Mouse (Mus musculus) midbrain, embryonic 15.5 days (tissue): ENCODE measurements around the gene Zfp691. TPM values are rescaled to one million over a fixed set of nuclear protein-coding genes. Genes with fewer than 3 reads are reported as not detected.

Source experiments
- ATAC-seq: fragments of 200-750 bp; cut with Nextera tagmentation; replicated peaks from 2 replicates; pipeline ENCODE4 v1.8.0; 2017; ENCODE audit warnings: moderate TSS enrichment
- H3K27ac ChIP-seq: fragments of 300-500 bp; sonication (generic); 2 replicates; pipeline ENCODE4 v1.5.1; 2015; ENCODE audit warnings: mild to moderate bottlenecking, inconsistent platforms
- H3K27me3 ChIP-seq: fragments of 300-500 bp; sonication (generic); replicated peaks from 2 replicates; pipeline ENCODE4 v1.6.1; 2015; ENCODE audit warnings: inconsistent platforms
- H3K36me3 ChIP-seq: fragments of 300-500 bp; sonication (generic); replicated peaks from 2 replicates; pipeline ENCODE4 v1.6.1; 2015; ENCODE audit warnings: inconsistent platforms
- H3K4me1 ChIP-seq: fragments of 300-500 bp; sonication (generic); 2 replicates; pipeline ENCODE4 v1.6.1; 2015; ENCODE audit warnings: inconsistent platforms
- H3K4me2 ChIP-seq: fragments of 300-500 bp; sonication (generic); 2 replicates; pipeline ENCODE4 v1.6.1; 2015; ENCODE audit warnings: inconsistent platforms, mild to moderate bottlenecking, moderate library complexity
- H3K4me3 ChIP-seq: fragments of 300-500 bp; sonication (generic); 2 replicates; pipeline ENCODE4 v1.5.1; 2015; ENCODE audit warnings: mild to moderate bottlenecking, inconsistent platforms
- H3K9ac ChIP-seq: fragments of 300-500 bp; sonication (generic); 2 replicates; pipeline ENCODE4 v1.6.1; 2015; ENCODE audit warnings: mild to moderate bottlenecking, inconsistent platforms
- H3K9me3 ChIP-seq: fragments of 300-500 bp; sonication (generic); 2 replicates; pipeline ENCODE4 v1.6.1; 2016; ENCODE audit warnings: inconsistent platforms
- WGBS: fragments of 180-500 bp; shearing (Covaris S2); methylation state at CpG from one replicate; pipeline ENCODE4 v1.1.7; 2015; ENCODE audit warnings: mixed read lengths; 5-methylcytosine and 5-hydroxymethylcytosine counted together
- polyA plus RNA-seq: library from polyadenylated mRNA; unstranded; fragments of >200 nt; fragmentation: Nextera tagmentation; extraction: Ambion mirVana; gene quantifications from 2 replicates; pipeline ENCODE4 v1.2.1, GENCODE M21; 2015

The Zfp691 gene
- 7.1 and 7.7 TPM in 2 replicates for polyA plus RNA-seq

DNA sequence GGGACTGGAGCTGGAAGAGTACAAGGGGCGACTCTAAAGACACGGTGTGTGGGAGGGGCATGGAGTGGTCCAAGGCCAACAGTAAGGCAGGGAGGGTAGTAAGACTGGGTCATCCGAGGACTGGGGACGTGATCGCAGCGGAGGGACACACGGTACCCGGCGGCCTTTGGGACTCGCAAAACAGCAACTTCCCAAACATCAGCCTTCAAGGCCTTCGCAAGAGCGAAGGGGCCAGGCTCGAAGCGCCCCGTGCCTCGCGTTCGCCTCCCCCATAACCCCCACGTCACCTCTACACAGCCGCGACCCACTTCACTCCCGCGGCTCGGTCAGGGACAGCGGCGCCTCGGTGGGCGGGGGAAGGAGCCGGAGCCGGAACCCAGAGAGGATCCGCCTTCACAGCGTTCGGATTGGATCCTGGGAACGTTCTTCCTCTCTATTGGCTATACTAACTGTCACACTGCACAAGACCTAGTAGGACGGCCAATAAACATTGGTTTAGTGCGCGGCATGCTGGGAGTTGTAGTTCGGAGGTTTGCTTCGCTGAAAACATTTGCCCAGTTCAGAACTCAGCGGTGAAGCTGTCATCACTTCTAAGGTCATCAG, at the start of gene Zfp691:
Gene Zfp691 (minus strand): TSS at position 345 of the 603 bp plus-strand sequence.
- under 1% methylated on average over 40 of the region's 40 CpGs for WGBS
- Histone ChIP-seq H3K36me3 (no peaks in the 10 kb centered on the region), H3K9me3 (no peaks in the 10 kb centered on the region), H3K4me2 (peak within 1 kb of the TSS; percentile 79), H3K4me3 (peak within 1 kb of the TSS; percentile 93), H3K9ac (peak within 1 kb of the TSS; percentile 71), H3K27me3 (no peaks in the 10 kb centered on the region), H3K27ac (peak within 1 kb of the TSS; percentile 77), H3K4me1 (peaks cover 20% of the 10 kb centered on the region)
- peak; percentile 100 for ATAC-seq

GRCm38 (mm10) chr4:119223696-119224095, 49.7 kb upstream of the Zfp691 start:
- H3K9ac ChIP-seq: no peak overlapping the region
- H3K4me2 ChIP-seq: no peak overlapping the region
- H3K4me1 ChIP-seq: no peaks in the 10 kb centered on the region
- H3K9me3 ChIP-seq: no peaks in the 10 kb centered on the region
- ATAC-seq: no peak
- no peaks in the 10 kb centered on the region for H3K27me3 ChIP-seq
- peaks cover 13% of the 10 kb centered on the region for H3K36me3 ChIP-seq
- no peak overlapping the region for H3K4me3 ChIP-seq
- WGBS: 83% methylated on average over 1 of the region's 1 CpGs
- no peak overlapping the region for H3K27ac ChIP-seq

DNA sequence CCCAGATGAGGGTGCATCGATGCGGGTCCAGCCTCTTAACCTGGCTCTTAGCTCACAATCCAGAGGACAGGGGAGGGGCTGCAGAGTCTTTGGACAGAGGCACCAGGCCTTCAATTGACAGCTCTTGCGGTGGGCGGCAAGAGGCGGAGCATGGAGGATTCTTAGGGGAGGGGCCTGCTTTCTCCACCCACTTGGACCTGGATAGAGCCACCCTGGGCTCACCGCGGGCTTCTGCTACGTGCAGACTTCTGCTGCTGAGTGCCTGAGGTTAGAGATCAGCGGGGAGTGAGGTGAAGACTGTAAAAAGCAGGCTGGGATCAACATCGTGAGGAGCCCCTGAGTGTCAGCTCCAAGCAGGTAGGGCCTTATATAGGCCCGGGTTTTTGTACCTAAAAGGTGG, 44.2 kb upstream of the Zfp691 start, which contains the start of gene Tmem269:
Gene Tmem269 (minus strand): TSS at position 49 of the 400 bp plus-strand sequence.
- peak; percentile 16; the same call in 1 of the 2 replicates for ATAC-seq
- H3K27ac ChIP-seq: no peak within 1 kb of the TSS
- 8% methylated on average over 11 of the region's 11 CpGs for WGBS

DNA sequence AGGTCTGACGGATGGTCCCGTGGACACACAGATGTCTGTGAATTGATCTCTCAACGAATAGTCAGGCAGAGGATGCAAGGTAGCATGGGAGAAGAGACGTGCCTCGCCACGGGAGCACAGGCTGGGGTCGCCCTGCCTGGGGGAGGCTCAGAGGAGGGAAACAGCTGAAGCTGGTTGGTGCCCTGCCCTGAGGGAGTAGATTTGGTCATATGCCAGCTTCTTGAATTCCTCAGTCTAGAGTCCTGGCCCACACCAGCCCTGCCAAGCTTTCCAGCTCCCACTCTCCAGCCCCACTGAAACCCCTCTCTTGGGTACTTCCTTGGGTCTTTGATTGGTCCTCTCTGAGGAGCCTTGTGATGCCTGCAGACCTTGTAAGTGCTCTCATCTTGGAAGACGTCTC, 42.7 kb upstream of the Zfp691 start:
- no peaks in the 10 kb centered on the region for H3K4me1 ChIP-seq
- no peaks in the 10 kb centered on the region for H3K27me3 ChIP-seq
- 83% methylated on average over 8 of the region's 8 CpGs for WGBS
- ATAC-seq: no peak
- no peaks in the 10 kb centered on the region for H3K36me3 ChIP-seq
- H3K4me2 ChIP-seq: no peak overlapping the region
- no peak overlapping the region for H3K27ac ChIP-seq
- no peak overlapping the region for H3K4me3 ChIP-seq
- no peak overlapping the region for H3K9ac ChIP-seq
- H3K9me3 ChIP-seq: no peaks in the 10 kb centered on the region

More for the DNA sequence above, 44.2 kb upstream of the Zfp691 start, which contains the start of gene Tmem269:
- Histone ChIP-seq H3K4me3 (no peak within 1 kb of the TSS), H3K4me1 (no peaks in the 10 kb centered on the region), H3K9ac (no peak within 1 kb of the TSS), H3K9me3 (no peaks in the 10 kb centered on the region), H3K4me2 (no peak within 1 kb of the TSS), H3K27me3 (no peaks in the 10 kb centered on the region), H3K36me3 (no peaks in the 10 kb centered on the region)

GRCm38 (mm10) chr4:119204672-119205071, 30.7 kb upstream of the Zfp691 start:
- no peak overlapping the region for H3K4me2 ChIP-seq
- no peak overlapping the region for H3K4me3 ChIP-seq
- peak; percentile 75 for ATAC-seq
- peaks cover 6% of the 10 kb centered on the region; the same call in 1 of the 2 replicates for H3K36me3 ChIP-seq
- no peak overlapping the region for H3K27ac ChIP-seq
- H3K27me3 ChIP-seq: no peaks in the 10 kb centered on the region
- 17% methylated on average over 8 of the region's 8 CpGs for WGBS
- H3K9me3 ChIP-seq: no peaks in the 10 kb centered on the region
- no peaks in the 10 kb centered on the region for H3K4me1 ChIP-seq
- H3K9ac ChIP-seq: no peak overlapping the region

DNA sequence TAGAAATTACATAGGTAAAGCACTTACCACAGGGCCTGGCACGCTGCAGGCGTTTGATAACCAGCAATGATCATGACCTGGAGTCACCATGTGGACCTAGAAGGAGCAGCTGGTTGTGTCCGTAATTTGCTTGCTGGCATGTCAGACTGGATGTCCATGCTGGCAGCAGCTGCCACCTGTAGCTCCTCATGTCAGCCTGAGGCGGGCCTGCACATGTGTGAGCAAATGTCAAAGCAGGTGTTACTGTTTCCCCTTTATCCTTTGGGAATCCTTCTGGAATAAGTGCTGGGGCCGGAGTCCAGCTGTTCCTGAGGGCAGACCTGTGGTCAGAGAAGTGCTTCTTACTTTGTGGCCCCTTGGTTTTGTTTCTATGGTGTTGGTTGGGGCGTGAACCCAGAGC, 24.1 kb upstream of the Zfp691 start:
- ATAC-seq: no peak
- Histone ChIP-seq H3K27ac (no peak overlapping the region), H3K4me3 (no peak overlapping the region), H3K4me1 (peaks cover 21% of the 10 kb centered on the region), H3K36me3 (peaks cover 6% of the 10 kb centered on the region; the same call in 1 of the 2 replicates), H3K9me3 (no peaks in the 10 kb centered on the region), H3K4me2 (peak overlapping the region; percentile 58), H3K27me3 (no peaks in the 10 kb centered on the region), H3K9ac (no peak overlapping the region)
- 87% methylated on average over 6 of the region's 6 CpGs for WGBS

GRCm38 (mm10) chr4:119195582-119196320, 21.8 kb upstream of the Zfp691 start:
- Histone ChIP-seq H3K4me1 (peaks cover 21% of the 10 kb centered on the region), H3K27ac (peak overlapping the region; percentile 77), H3K4me2 (peak overlapping the region; percentile 58), H3K36me3 (peaks cover under 1% of the 10 kb centered on the region; the same call in 1 of the 2 replicates), H3K4me3 (peak overlapping the region; percentile 56), H3K27me3 (no peaks in the 10 kb centered on the region), H3K9me3 (no peaks in the 10 kb centered on the region), H3K9ac (peak overlapping the region; percentile 61)
- 4% methylated on average over 18 of the region's 18 CpGs for WGBS
- ATAC-seq: peak; percentile 7

DNA sequence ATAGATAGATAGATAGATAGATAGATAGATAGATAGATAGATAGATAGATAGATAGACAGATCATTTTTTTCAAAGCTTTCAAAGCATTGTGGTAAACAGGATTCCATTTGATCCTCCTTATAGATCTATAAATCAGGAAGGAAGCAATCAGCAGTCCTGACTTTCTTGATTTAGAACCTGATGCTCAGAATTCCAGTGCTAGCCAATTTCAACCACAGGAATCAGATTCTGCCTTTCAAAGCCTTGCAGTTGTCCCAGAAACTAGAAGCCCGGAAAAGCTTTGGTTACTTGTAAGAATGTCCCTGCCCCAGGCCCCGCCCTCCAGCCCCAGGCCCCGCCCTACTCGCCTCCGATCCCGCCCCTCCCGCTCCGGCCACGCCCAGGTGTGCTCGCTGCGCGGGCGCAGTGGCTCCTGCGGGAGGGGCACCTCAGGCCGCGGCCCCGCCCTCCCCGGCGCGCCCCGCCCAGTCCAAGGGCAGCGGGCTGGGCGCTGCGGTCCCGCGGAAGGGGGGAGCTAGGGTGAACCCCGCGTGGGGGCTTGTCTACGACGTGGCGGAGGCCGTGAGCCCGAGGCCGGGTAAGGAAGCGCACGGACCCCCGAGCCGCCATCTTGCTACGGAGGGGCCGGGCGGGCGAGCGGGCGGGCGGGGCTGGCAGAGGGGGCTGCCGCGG, 21.1 kb upstream of the Zfp691 start, which contains the start of gene Svbp:
Gene Svbp (plus strand): TSS at position 398 of the 673 bp plus-strand sequence.
- peaks cover 21% of the 10 kb centered on the region for H3K4me1 ChIP-seq
- peak within 1 kb of the TSS; percentile 58 for H3K4me2 ChIP-seq
- 1% methylated on average over 43 of the region's 47 CpGs for WGBS
- ATAC-seq: peak; percentile 89
- peak within 1 kb of the TSS; percentile 56 for H3K4me3 ChIP-seq
- H3K27me3 ChIP-seq: no peaks in the 10 kb centered on the region
- H3K27ac ChIP-seq: peak within 1 kb of the TSS; percentile 77
- H3K36me3 ChIP-seq: no peaks in the 10 kb centered on the region
- H3K9ac ChIP-seq: peak within 1 kb of the TSS; percentile 61
- no peaks in the 10 kb centered on the region for H3K9me3 ChIP-seq

GRCm38 (mm10) chr4:119192757-119193156, 18.8 kb upstream of the Zfp691 start:
- 85% methylated on average over 4 of the region's 4 CpGs for WGBS
- H3K4me2 ChIP-seq: no peak overlapping the region
- H3K9me3 ChIP-seq: no peaks in the 10 kb centered on the region
- no peak overlapping the region for H3K27ac ChIP-seq
- no peak overlapping the region for H3K4me3 ChIP-seq
- no peaks in the 10 kb centered on the region for H3K36me3 ChIP-seq
- no peak for ATAC-seq
- H3K27me3 ChIP-seq: no peaks in the 10 kb centered on the region
- no peak overlapping the region for H3K9ac ChIP-seq
- H3K4me1 ChIP-seq: peaks cover 9% of the 10 kb centered on the region

GRCm38 (mm10) chr4:119191273-119191672, 17.3 kb upstream of the Zfp691 start:
- 73% methylated on average over 3 of the region's 3 CpGs for WGBS
- Histone ChIP-seq H3K4me3 (no peak overlapping the region), H3K27ac (no peak overlapping the region), H3K36me3 (no peaks in the 10 kb centered on the region), H3K9me3 (no peaks in the 10 kb centered on the region), H3K27me3 (no peaks in the 10 kb centered on the region; the same call in 1 of the 2 replicates), H3K4me2 (no peak overlapping the region), H3K9ac (no peak overlapping the region), H3K4me1 (no peaks in the 10 kb centered on the region)
- ATAC-seq: no peak

DNA sequence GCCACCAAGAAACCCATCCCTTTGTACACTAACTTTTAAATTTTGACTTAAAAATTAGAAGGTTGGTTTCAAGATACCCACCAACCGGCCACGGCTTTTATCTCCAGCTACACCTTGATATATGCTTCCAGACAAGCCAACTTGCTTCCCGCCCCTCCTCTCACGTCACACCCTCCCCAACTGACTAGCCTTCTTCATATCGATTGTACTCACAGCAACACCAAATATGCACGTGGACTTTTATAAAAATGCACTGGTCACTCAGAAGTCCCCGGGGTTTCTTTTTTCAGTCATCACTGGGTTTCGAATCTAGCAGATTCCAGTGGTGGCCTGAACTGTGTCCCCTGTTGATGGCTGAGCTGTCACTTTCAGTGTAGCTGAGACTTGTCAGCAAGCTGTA, 16.6 kb upstream of the Zfp691 start:
- WGBS: 81% methylated on average over 8 of the region's 8 CpGs
- H3K4me2 ChIP-seq: no peak overlapping the region
- H3K36me3 ChIP-seq: no peaks in the 10 kb centered on the region
- no peaks in the 10 kb centered on the region; the same call in 1 of the 2 replicates for H3K27me3 ChIP-seq
- no peaks in the 10 kb centered on the region for H3K4me1 ChIP-seq
- H3K4me3 ChIP-seq: no peak overlapping the region
- no peak for ATAC-seq
- no peaks in the 10 kb centered on the region for H3K9me3 ChIP-seq
- no peak overlapping the region for H3K27ac ChIP-seq
- no peak overlapping the region for H3K9ac ChIP-seq

GRCm38 (mm10) chr4:119189864-119190263, 15.9 kb upstream of the Zfp691 start, which contains the start of gene Ermap:
Gene Ermap (minus strand): TSS chr4:119190011.
- 55% methylated on average over 6 of the region's 6 CpGs for WGBS
- H3K9me3 ChIP-seq: no peaks in the 10 kb centered on the region
- ATAC-seq: no peak

More at GRCm38 (mm10) chr4:119189864-119190263, 15.9 kb upstream of the Zfp691 start, which contains the start of gene Ermap:
- no peak within 1 kb of the TSS for H3K4me3 ChIP-seq
- no peaks in the 10 kb centered on the region for H3K36me3 ChIP-seq
- no peaks in the 10 kb centered on the region for H3K4me1 ChIP-seq
- no peaks in the 10 kb centered on the region; the same call in 1 of the 2 replicates for H3K27me3 ChIP-seq
- H3K9ac ChIP-seq: no peak within 1 kb of the TSS
- H3K27ac ChIP-seq: no peak within 1 kb of the TSS
- H3K4me2 ChIP-seq: no peak within 1 kb of the TSS
